Mouse (Mus musculus) adrenal gland, postnatal 14 days (tissue): ENCODE results near the gene Slc35e3. TPM values are rescaled to one million over a fixed set of nuclear protein-coding genes. Genes with fewer than 3 reads are reported as not detected.

Experiments used
- DNase-seq: peaks from one replicate; pipeline ENCODE4 v3.0.0; 2021; ENCODE audit warnings: mixed read lengths
- total RNA-seq: library from RNA; stranded (reverse); gene quantifications from 2 replicates; pipeline ENCODE4 v1.2.3, GENCODE M21; 2021

Gene Slc35e3
- total RNA-seq, 1 experiment from 2014 or later, result 10.3 TPM

- DNase-seq, result no peak
These were observed 49.2 kb downstream of the Slc35e3 start for GRCm38 (mm10) chr10:117696827-117697560.

GRCm38 (mm10) chr10:117696021-117696826 lies 49.9 kb downstream of the Slc35e3 start:
- no peak for DNase-seq

DNA sequence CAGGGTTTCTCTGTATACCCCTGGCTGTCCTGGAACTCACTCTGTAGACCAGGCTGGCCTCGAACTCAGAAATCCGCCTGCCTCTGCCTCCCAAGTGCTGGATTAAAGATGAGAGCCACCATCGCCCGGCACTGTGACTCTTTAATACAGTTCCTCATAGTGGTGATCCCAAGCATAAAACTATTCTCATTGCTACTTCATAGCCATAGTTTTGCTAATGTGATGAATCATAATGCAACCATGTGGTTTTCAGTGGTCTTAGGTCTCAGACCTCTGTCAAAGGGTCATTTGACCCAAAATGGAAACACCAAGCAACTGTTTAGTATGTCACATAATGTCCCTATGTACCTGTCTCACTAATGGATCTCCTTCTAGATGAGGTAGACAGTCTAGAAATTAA lies 50.6 kb downstream of the Slc35e3 start:
- DNase-seq, result no peak

- DNase-seq, result no peak
These were observed 51.1 kb downstream of the Slc35e3 start for GRCm38 (mm10) chr10:117695027-117695426.

DNA sequence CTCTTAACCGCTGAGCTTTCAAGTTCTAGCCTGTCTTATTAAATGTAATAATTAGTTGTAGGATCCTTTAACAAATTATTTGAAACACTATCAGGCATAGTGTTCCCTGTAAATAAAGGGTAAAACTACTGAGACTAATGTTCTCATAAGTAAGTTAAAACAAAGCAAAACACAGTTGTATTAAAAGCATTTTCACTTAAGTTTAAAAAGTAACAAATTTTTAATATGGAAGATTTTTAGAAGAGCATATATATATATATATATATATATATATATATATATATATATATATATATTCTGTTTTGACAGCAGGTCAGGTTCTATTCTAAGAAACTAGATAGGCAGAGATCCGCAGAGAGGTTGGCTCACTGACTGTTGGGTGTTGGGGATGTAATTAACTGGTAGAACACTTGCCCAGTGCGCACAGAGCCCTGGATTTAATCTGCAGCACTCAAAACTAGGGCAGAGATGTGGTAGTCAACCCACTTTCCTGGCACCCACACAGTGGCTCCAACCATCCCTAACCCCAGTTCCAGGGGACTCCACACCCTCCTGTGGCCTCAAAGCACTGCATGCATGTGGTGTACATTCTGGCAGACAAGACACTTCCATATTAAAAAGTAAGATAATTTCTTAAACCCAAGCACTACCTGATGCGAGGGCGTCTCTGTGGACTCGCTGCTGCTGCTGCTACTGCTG lies 51.8 kb downstream of the Slc35e3 start:
- no peak for DNase-seq

GRCm38 (mm10) chr10:117692953-117693352 lies 53.2 kb downstream of the Slc35e3 start:
- DNase-seq, result no peak

- DNase-seq, result no peak
These were observed 54.0 kb downstream of the Slc35e3 start for GRCm38 (mm10) chr10:117692173-117692572.

DNA sequence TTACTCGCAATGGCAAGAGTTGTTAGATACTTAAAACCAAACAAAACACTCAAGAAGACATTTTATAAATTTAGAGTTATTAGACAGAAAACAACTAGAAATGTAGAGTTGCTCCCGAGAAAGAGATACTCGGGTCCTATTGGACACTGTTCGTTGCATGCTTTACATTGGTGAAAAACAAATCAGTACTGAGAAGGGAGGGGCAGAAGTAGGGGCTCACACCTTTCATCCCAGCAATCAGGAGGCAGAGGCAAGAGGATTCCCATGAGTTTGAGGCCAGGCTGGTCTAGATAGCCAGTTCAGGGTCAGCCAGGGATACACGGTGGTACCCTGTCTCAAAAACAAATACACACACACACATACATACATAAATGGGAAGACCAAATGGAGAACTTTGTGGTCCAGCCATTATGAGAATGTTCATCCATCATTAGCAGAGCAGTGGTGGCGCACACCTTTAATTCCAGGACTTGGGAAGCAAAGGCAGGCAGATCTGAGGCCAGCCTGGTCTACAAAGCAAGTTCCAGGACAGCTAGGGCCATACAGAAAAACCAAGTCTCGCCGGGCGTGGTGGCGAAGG lies 54.7 kb downstream of the Slc35e3 start:
- no peak for DNase-seq

- DNase-seq, result no peak
These were observed 55.3 kb downstream of the Slc35e3 start for GRCm38 (mm10) chr10:117690770-117691296.

DNA sequence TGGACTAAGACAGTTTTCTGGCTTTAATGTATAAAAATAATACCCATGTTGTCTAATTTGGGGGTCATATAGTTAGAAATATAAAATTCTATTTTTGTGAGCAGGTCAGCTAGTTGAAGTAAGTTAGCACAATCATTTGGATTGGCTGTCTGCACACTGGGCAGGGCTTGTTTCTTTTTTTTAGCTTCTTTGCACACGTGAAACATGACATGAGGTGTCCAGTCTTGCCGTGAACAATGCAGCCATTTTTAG lies 56.1 kb downstream of the Slc35e3 start:
- DNase-seq, result no peak

DNA sequence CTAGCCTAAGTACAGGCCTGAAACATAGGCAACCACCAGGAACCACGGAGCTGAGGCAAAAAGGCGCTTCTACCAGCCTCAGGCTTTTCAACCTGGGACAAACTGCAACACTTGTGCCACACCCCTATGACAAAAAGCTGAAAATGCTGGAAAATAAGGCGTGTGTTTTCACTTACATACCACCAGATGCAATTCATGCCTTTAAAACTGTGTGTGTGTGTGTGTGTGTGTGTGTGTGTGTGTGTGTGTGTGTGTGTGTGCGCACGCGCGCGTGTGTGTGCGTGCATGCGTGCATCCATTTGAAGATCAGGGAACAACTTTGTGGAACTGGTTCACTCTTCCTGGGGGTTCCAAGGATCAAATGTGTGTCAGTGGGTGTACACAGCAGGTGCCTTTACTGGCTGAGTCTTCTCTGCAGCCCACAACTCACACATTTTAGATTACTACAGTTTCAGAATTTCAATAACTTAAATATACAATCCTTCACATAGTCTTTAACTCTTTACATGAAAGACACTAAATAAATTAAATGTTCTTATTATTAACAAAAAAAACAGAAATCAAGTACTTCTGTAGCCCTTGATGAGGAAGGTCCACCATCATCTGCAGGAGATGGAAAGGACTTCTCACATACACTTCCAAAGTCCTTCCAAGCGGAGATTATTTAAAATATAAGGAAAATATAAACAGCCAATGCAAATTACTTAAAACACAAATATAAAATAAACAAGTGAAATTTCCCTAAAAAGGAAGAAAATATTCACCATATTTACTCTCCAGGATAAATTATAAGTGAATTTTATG lies 56.7 kb downstream of the Slc35e3 start:
- DNase-seq, result no peak

GRCm38 (mm10) chr10:117688204-117689151 lies 57.7 kb downstream of the Slc35e3 start:
- DNase-seq, result peak; percentile 36

DNA sequence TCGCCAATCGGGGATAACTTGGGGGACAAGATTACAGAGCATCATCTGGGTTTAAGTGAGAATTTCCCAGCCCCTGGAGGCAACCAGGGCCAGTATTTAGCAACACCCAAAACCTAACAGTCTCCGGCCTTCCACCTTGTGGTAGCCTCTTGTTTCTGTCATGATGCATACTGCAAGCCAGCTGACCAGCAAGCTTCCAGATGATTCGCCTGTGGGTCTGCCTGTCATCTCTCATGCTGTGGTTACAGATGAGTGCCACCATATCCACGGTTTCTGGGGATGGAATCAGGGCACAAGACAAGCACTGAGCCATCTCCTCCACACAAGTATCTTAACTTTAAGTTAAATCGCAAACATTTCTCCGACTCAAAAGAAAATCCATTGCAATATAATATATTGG lies 58.6 kb downstream of the Slc35e3 start:
- DNase-seq, result peak; percentile 31

- DNase-seq, result no peak
These were observed 59.1 kb downstream of the Slc35e3 start for GRCm38 (mm10) chr10:117687018-117687417.

DNA sequence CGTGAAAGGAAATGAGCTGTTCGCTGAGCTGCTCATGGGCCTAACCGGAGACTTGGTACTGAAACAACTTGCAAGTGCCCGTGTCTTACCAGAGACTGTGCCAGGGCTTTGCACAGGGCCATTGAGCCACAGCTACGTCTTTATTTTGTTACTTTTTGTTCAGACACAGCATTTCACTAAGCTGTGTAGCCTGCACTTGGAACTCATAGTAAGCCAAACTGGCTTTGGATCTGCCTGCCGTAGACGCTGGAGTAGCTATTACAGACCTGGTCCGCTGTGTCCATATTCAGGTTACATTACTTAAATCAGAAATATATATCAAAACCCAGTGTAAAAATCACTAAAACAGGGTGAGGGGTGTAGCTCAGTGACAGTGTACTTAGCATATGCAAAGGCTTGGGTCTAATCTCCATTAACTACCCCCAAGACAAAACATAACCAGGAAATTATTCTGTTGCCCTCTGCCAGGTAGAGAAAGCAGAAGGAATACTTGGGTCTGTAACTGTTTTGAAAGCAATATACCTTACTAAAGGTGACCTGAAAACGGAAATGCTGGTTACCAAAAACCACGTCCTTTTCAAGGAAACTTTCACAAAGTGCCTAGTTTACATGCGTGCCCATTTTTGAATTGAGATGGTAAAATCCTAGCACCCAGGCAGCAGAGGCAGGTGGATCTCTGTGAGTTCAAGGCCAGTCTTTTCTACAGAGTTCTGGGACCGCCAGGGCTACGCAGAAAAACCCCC lies 60.1 kb downstream of the Slc35e3 start:
- DNase-seq, result no peak

GRCm38 (mm10) chr10:117685171-117685848 lies 60.9 kb downstream of the Slc35e3 start:
- no peak for DNase-seq

GRCm38 (mm10) chr10:117684298-117685170 lies 61.6 kb downstream of the Slc35e3 start:
- DNase-seq, result no peak

DNA sequence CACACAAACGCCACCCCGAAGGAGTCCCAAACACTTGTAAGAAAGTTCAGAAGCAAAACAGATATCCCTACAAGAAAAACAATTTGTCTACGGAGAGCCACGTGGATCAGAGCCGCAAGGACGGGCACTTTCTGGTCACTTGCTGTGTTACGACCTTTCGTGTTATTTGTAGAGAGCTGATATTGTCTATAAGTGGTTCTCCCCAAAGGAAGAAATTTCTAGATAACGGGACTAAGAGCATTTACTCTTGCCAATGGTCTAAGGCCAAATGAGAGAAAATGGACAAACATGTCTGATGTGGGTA lies 62.5 kb downstream of the Slc35e3 start:
- DNase-seq, result no peak
